Mouse (Mus musculus) heart, adult 2 months (tissue): Measurements from ENCODE around the gene Tmtc2. TPM values are rescaled to one million over a fixed set of nuclear protein-coding genes. Genes with fewer than 3 reads are reported as not detected.
A peak's percentile ranks its signal among the peaks of the same experiment; 100 is the strongest.

ENCODE experiments used
- DNase-seq, 2 experiments: peaks; one replicate each; pipeline ENCODE4 v3.0.0; 2021
- H3K27ac ChIP-seq: fragments of 200-600 bp; 2 replicates; pipeline ENCODE4 v1.8.1; 2022
- H3K27me3 ChIP-seq: fragments of 200-500 bp; 2 replicates; pipeline ENCODE4 v1.6.1; 2012; ENCODE audit warnings: mild to moderate bottlenecking, low read length, inconsistent platforms, mixed read lengths; ENCODE audit not compliant: control insufficient read depth, insufficient read depth
- H3K36me3 ChIP-seq: fragments of 200-500 bp; 2 replicates; pipeline ENCODE4 v1.6.1; 2012; ENCODE audit warnings: low read length, inconsistent platforms; ENCODE audit not compliant: control insufficient read depth, insufficient read depth
- H3K4me1 ChIP-seq: fragments of 200-500 bp; 2 replicates; pipeline ENCODE4 v1.6.1; 2011; ENCODE audit warnings: low read length; ENCODE audit not compliant: control insufficient read depth, insufficient read depth
- H3K4me3 ChIP-seq: fragments of 200-600 bp; 2 replicates; pipeline ENCODE4 v1.8.1; 2022
- H3K79me2 ChIP-seq: fragments of 200-500 bp; replicated peaks from 2 replicates; pipeline ENCODE4 v1.6.1; 2012; ENCODE audit warnings: mild to moderate bottlenecking, inconsistent platforms, low read length, moderate library complexity, mixed read lengths; ENCODE audit not compliant: control insufficient read depth, insufficient read depth
- H3K9ac ChIP-seq: fragments of 200-500 bp; 2 replicates; pipeline ENCODE4 v1.6.1; 2012; ENCODE audit warnings: low read depth, mild to moderate bottlenecking, control low read depth, inconsistent platforms, low read length, mixed read lengths
- CTCF ChIP-seq: fragments of 200-600 bp; IDR thresholded peaks from 2 replicates; pipeline ENCODE4 v1.8.1; 2022; ENCODE audit warnings: antibody characterized with exemption, mild to moderate bottlenecking, moderate library complexity
- EP300 ChIP-seq: fragments of 200-500 bp; IDR thresholded peaks from 2 replicates; pipeline ENCODE4 v1.6.1; 2011; ENCODE audit warnings: low read depth, low read length, control low read depth; ENCODE audit not compliant: insufficient read depth
- POLR2A ChIP-seq: fragments of 200-500 bp; IDR thresholded peaks from 2 replicates; pipeline ENCODE4 v1.6.1; 2011; ENCODE audit warnings: mild to moderate bottlenecking, low read depth, low read length, control low read depth; ENCODE audit not compliant: insufficient read depth
- WGBS: fragments of 180-500 bp; shearing (Covaris S2); methylation state at CpG from one replicate; pipeline ENCODE4 v1.1.7; 2018; 5-methylcytosine and 5-hydroxymethylcytosine counted together
- intact Hi-C: fragments of 180-260 bp; cut with DNase I; formaldehyde crosslinking; loops from one replicate; pipeline ENCODE4 v1.15.1; 2025
- long read RNA-seq: library from polyadenylated mRNA; stranded (forward); transcript quantifications from one replicate; pipeline ENCODE4 v2.0.0, GENCODE M21; 2021
- polyA plus RNA-seq: library from polyadenylated mRNA; depleted of rRNA; stranded (reverse); fragments of >200 nt; gene quantifications from 2 replicates; pipeline ENCODE4 v1.2.3, GENCODE M21; 2012; rRNA removed
- total RNA-seq, 2 experiments: library from RNA; stranded (reverse); gene quantifications; 2 replicates each; pipeline ENCODE4 v1.2.3; 2021

Gene Tmtc2
- total RNA-seq: 1 to 10 TPM; 4.4 TPM
- 2.6 and 4.1 TPM in 2 replicates for polyA plus RNA-seq
- long read RNA-seq, partial matches to known transcripts: 1 of 1 reads
- long read RNA-seq, other reads (novel, unspliced or antisense): 0 of 1 reads

GRCm38 (mm10) chr10:105573908-105574694 is at the start of gene Tmtc2:
Tmtc2 (minus strand) TSS chr10:105574451.
- DNase-seq: peak; percentile 89
- under 1% methylated on average over 60 of the region's 61 CpGs for WGBS
- Histone ChIP-seq H3K36me3 (no peaks in the 10 kb centered on the region; the same call in none of the 2 replicates), H3K4me3 (peak within 1 kb of the TSS; percentile 79), H3K27ac (peak within 1 kb of the TSS; percentile 79), H3K4me1 (peaks cover 1% of the 10 kb centered on the region), H3K9ac (peak within 1 kb of the TSS; percentile 68), H3K27me3 (no peaks in the 10 kb centered on the region), H3K79me2 (no peaks in the 10 kb centered on the region)
- peak; percentile 48; the same call in 1 of the 2 replicates for TF ChIP-seq POLR2A
- peak; percentile 57; the same call in 1 of the 2 replicates for TF ChIP-seq EP300
- peak; percentile 38; the same call in 1 of the 2 replicates for TF ChIP-seq CTCF
- intact Hi-C loops: loop anchor here (2.0 to 10.0 kb wide), 3 partner anchors 73 to 429 kb away; no protein-coding TSS in a partner anchor

GRCm38 (mm10) chr10:105612117-105612516 is 37.9 kb upstream of the Tmtc2 start:
- DNase-seq: no peak
- no peak for TF ChIP-seq POLR2A
- no peak for TF ChIP-seq CTCF
- no peak for TF ChIP-seq EP300
- Histone ChIP-seq H3K4me3 (no peak overlapping the region), H3K27me3 (no peaks in the 10 kb centered on the region), H3K27ac (no peak overlapping the region), H3K79me2 (no peaks in the 10 kb centered on the region), H3K9ac (no peak overlapping the region), H3K4me1 (no peaks in the 10 kb centered on the region), H3K36me3 (no peaks in the 10 kb centered on the region)
- 74% methylated on average over 3 of the region's 3 CpGs for WGBS
- intact Hi-C loops: no loop called here

DNA sequence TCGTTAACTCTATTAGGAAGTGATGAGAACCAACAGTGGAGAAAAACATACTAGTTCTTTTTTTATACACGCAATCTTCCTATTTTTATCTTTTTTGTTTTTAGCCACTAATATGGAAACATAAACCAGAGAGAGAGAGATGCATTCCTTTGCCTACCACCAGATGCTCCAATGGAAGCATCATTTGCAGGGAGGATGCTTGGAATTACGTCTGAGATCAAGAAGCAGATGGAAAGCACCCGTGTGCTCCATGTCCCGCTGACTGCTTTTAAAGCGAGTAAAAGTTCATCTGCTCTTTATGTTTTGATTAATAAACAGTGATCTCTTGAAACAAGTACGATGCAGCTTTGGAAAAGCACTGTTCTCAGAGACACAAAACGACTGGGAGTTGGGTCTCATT is 24.6 kb upstream of the Tmtc2 start:
- Histone ChIP-seq H3K27ac (no peak overlapping the region), H3K79me2 (no peaks in the 10 kb centered on the region), H3K4me1 (no peaks in the 10 kb centered on the region), H3K36me3 (no peaks in the 10 kb centered on the region), H3K27me3 (no peaks in the 10 kb centered on the region), H3K9ac (no peak overlapping the region), H3K4me3 (no peak overlapping the region)
- intact Hi-C loops: no loop called here
- DNase-seq: no peak
- TF ChIP-seq EP300: no peak
- TF ChIP-seq CTCF: no peak
- no peak for TF ChIP-seq POLR2A
- 68% methylated on average over 8 of the region's 8 CpGs for WGBS

GRCm38 (mm10) chr10:105597226-105597625 is 23.0 kb upstream of the Tmtc2 start:
- 43% methylated on average over 3 of the region's 3 CpGs for WGBS
- intact Hi-C loops: no loop called here
- no peaks in the 10 kb centered on the region for H3K79me2 ChIP-seq

GRCm38 (mm10) chr10:105595480-105596102 is 21.3 kb upstream of the Tmtc2 start:
- TF ChIP-seq POLR2A (no peak), CTCF (no peak), EP300 (no peak)
- Histone ChIP-seq H3K9ac (no peak overlapping the region), H3K4me3 (no peak overlapping the region), H3K27ac (no peak overlapping the region), H3K79me2 (no peaks in the 10 kb centered on the region), H3K27me3 (no peaks in the 10 kb centered on the region), H3K4me1 (no peaks in the 10 kb centered on the region), H3K36me3 (no peaks in the 10 kb centered on the region)
- DNase-seq: no peak
- intact Hi-C loops: no loop called here
- 73% methylated on average over 7 of the region's 7 CpGs for WGBS

More at GRCm38 (mm10) chr10:105597226-105597625, 23.0 kb upstream of the Tmtc2 start:
- Histone ChIP-seq H3K4me1 (no peaks in the 10 kb centered on the region), H3K27ac (no peak overlapping the region), H3K4me3 (no peak overlapping the region), H3K9ac (no peak overlapping the region), H3K27me3 (no peaks in the 10 kb centered on the region), H3K36me3 (no peaks in the 10 kb centered on the region)
- TF ChIP-seq CTCF (no peak), EP300 (no peak), POLR2A (no peak)
- DNase-seq: no peak
